Mouse (Mus musculus): ENCODE data around the gene Ppp2r5b.

Gene Ppp2r5b

DNA sequence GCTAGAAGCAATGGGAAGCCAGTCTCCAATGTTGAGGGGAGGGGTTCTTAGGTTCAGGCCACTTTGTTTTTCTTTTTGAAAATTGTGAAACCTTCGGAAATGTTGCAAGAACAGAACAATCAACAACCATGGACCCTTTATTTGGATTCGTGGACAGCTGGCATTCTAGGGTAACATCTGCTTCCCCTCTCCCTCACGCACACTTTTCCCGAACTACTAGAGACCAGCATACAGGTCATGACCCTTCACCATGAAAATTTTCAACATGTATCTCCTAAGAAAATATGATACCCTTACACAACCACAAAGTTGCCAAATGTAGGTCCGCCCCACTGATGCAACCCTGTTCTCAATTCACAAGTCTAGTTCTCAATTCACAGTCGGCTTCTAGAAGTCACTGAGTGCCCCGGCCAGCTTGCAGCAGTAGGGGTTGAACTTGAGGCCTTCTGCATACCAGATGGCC is 33.0 kb upstream of the Ppp2r5b start:
- DNase-seq (ENCODE audit: low spot score in 2 of 2) = no peak

DNA sequence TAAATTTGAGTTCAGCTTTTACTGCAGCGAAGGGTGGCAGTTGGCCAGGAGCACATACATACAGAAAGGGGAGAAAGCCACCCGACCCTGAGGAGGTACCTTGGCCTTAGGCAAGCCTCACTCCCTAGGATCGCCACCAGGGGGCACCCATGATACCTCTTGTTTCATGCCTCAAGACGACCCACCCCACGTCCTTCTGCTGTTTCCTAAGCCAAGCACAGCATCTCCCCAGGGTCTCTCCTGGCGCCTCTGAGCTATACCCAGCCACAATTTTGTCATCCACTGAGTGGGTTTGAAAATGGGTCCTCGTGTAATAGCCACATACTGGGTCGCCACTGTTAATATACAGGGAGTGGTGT is 32.5 kb upstream of the Ppp2r5b start:
- peak; percentile 78 to 86 for DNase-seq (ENCODE audit: low spot score in 2 of 2)

- no peak for DNase-seq (ENCODE audit: low spot score in 2 of 2)
These were observed 31.9 kb upstream of the Ppp2r5b start for GRCm38 (mm10) chr19:6267306-6268169.

- DNase-seq (ENCODE audit: low spot score in 2 of 2) = no peak
These were observed 30.1 kb upstream of the Ppp2r5b start for GRCm38 (mm10) chr19:6265727-6266182.

GRCm38 (mm10) chr19:6264945-6265344 is 29.3 kb upstream of the Ppp2r5b start:
- DNase-seq (ENCODE audit: low spot score in 2 of 2) = no peak

- DNase-seq (ENCODE audit: low spot score in 2 of 2) = no peak
These were observed 28.5 kb upstream of the Ppp2r5b start for GRCm38 (mm10) chr19:6264200-6264599.

DNA sequence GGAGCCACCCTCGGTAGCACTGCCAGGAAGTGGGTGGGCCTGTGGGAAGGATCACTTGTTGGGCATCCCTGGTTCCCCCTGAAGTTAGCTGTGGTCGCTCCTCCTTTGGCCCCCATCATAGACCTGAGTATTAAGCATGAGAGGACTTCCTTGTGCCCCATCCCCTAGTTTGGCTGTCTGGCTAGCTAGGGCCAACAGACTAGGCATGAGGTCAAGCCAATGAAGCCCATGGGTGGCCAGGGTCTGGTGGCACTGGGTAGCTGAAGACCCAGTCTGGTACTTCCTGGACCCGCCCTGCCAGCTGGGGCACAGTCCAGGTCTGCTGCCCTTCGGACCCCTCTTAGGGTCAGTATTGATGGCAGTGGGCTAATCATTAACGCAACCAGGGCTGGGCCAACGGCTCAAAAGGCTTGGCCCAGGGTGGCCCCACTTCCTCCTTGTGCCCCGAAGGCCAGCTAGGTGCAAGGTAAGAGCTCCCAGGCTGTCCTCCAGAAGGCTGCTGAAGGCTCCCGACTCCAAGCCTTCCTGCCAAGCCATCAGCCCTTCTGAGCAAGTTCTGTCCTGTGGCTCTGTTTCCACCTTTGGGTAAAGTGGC is 27.3 kb upstream of the Ppp2r5b start:
- no peak for DNase-seq (ENCODE audit: low spot score in 2 of 2)

- peak; percentile 65 to 81 for DNase-seq (ENCODE audit: low spot score in 2 of 2)
These were observed 26.6 kb upstream of the Ppp2r5b start for GRCm38 (mm10) chr19:6262222-6262621.

- DNase-seq (ENCODE audit: low spot score in 2 of 2) = no peak
These were observed 25.7 kb upstream of the Ppp2r5b start for GRCm38 (mm10) chr19:6261379-6261778.

DNA sequence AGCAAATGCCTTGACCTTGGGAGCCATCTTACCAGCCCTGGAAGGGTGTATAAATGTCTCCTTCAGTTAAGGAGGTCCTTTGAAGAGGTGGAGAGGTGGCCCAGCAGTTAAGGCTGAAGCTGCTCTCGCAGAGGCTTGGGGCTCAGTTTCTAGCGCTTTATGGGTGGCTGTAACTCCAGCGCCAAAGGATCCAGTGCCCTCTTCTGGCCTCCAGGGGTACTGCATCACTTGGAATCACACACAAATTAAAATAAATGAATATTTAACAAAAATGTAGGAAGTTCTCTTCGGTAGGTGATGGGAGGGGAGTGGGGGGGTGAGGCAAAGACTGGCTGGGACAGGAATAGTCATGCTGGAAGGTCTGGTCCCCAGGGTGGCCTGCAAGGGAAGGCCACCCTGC is 25.3 kb upstream of the Ppp2r5b start:
- no peak for DNase-seq (ENCODE audit: low spot score in 2 of 2)

DNA sequence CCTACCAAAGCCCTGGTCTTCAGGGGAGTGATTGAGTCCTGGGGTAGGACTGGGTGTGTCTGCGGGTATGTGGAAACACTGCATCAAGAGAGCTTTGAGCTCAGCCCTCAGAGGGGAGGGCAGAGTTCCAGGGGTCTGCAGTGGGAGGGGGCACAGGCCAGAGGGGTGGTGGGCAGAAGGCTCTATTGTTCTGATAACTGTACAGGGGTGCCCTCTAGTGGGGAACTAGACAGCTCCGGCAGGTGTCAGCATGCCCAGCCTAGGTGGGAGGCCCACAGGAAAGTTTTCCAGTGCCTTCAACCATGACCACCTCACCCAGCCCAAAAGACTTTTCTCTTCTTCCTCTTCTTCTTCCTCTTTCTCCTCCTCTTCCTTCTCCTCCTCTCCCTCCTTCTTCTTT is 24.8 kb upstream of the Ppp2r5b start:
- no peak for DNase-seq (ENCODE audit: low spot score in 2 of 2)

DNA sequence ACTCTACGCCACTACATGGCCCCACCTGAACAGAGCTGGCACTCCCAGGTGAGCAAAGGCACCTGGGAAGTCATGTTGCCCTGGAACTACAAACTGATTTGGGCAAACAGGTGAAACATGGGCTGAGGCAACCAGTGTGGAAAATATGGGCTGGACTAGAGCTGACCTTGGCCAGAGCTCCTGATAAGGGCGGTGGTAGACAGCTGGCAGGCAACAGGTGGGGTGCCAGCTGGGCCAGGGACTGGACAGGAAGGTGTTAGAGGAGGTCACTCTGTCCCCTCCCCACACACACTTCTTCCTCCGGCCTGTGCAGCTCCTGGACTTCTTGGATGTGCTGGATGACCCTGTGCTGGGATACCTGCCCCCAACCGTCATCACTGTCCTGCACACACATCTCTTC is 17.3 kb upstream of the Ppp2r5b start:
- no peak for DNase-seq (ENCODE audit: low spot score in 2 of 2)

- no peak for DNase-seq (ENCODE audit: low spot score in 2 of 2)
These were observed 12.0 kb upstream of the Ppp2r5b start for GRCm38 (mm10) chr19:6247526-6248300.

GRCm38 (mm10) chr19:6245806-6246205 is 10.1 kb upstream of the Ppp2r5b start:
- DNase-seq (ENCODE audit: low spot score in 2 of 2) = no peak

GRCm38 (mm10) chr19:6243226-6243625 is 7.6 kb upstream of the Ppp2r5b start:
- no peak for DNase-seq (ENCODE audit: low spot score in 2 of 2)

DNA sequence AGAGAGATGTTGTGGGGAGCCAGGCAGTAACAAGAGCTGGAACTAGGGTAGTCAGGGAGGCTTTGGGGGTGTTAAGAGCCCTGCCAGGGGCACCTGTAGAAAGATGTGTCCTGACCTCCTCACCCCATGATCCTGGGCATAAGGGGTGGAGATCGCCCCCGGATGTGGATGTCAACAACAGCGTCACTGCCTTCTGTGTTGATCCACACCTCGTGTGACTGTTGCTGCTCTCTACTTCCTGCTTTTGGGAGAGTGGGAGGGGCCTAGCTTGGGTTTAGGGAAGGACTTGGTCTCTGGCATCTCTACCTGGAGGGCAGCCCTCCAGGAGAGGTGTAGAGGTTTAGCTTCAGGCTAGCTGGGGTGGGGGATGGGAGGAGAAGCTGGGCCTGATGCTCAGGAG is 6.6 kb upstream of the Ppp2r5b start:
- DNase-seq (ENCODE audit: low spot score in 2 of 2) = peak in 1 of 2 experiments; percentile 55

- peak; percentile 96 to 98 for DNase-seq (ENCODE audit: low spot score in 2 of 2)
These were observed 5.8 kb upstream of the Ppp2r5b start, which contains the start of gene Atg2a for GRCm38 (mm10) chr19:6241274-6242107. TSS of gene Atg2a (plus strand) at chr19:6241668.

DNA sequence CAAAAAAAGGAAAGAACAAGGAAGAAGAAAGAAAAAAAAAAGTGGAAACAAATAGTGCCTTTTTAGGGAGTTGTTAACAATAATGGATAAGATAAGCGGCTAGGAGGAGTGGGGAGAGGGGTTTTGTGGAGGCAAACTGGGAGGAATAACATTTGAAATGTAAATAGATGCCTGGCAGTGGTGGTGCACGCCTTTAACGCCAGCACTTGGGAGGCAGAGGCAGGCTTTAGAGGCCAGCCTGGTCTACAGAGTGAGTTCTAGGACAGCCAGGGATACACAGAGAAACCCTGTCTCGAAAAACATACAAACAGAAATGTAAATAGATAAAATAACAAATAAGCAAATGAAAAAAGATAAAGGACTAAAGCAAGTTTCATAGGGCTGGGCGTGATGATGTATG is 5.1 kb upstream of the Ppp2r5b start:
- DNase-seq (ENCODE audit: low spot score in 2 of 2) = no peak

DNA sequence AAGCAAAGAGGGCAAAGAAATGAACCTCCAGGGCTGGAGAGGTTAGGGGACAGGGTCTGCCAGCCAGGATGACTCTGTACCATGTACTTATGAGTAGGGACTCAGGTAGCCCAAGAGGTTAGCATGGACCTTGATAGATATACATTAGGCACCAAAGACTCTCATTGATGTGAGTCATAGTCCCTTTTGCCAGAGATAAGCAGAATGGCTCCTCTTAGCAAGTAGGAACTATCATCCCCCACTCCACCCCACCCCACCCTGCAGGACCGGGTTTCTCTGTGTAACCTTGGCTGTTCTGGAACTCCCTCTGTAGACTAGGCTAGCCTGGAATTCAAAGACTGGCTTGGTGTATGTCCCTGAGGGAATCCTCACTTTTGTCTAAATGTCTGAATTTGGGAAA is 4.5 kb upstream of the Ppp2r5b start:
- no peak for DNase-seq (ENCODE audit: low spot score in 2 of 2)

- DNase-seq (ENCODE audit: low spot score in 2 of 2) = no peak
These were observed 3.1 kb upstream of the Ppp2r5b start for GRCm38 (mm10) chr19:6238740-6239139.

DNA sequence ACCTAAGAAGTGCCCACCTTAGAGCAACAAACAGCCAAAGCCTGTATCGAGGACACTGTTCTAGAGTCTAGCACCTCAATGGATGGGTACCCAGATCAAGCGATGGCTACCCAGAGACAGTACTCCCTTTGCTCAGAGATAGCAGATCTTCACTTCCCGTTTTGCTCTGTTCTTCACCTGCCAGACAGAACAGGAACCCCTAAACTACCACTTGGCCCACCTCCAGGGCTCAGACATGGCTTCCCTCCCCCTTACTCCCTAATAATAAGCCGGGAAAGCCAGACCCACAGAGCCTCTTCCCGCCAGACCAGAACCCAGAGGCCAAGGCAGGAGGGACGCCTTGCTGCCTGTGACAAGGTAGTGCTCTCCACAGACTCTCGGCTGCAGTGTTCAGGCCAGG is 1.2 kb upstream of the Ppp2r5b start:
- DNase-seq (ENCODE audit: low spot score in 2 of 2) = no peak
